Mouse (Mus musculus): ENCODE measurements around the gene Hcn3.

Hcn3 gene

GRCm38 (mm10) chr3:89147101-89147978, 12.7 kb downstream of the Hcn3 start:
- DNase-seq (ENCODE audit: low spot score), result no peak

GRCm38 (mm10) chr3:89145566-89145965, 14.4 kb downstream of the Hcn3 start:
- DNase-seq (ENCODE audit: low spot score), result no peak

- DNase-seq (ENCODE audit: low spot score), result no peak
Observed at GRCm38 (mm10) chr3:89144821-89145220, 15.2 kb downstream of the Hcn3 start.

GRCm38 (mm10) chr3:89136365-89136764, 23.6 kb downstream of the Hcn3 start:
- DNase-seq (ENCODE audit: low spot score), result no peak

- DNase-seq (ENCODE audit: low spot score), result no peak
Observed at GRCm38 (mm10) chr3:89135958-89136357, 24.0 kb downstream of the Hcn3 start, which contains the start of gene Pklr. Pklr (plus strand) TSS chr3:89136142.

- no peak for DNase-seq (ENCODE audit: low spot score)
Observed at GRCm38 (mm10) chr3:89133752-89134151, 26.2 kb downstream of the Hcn3 start.

GRCm38 (mm10) chr3:89133063-89133450, 26.9 kb downstream of the Hcn3 start:
- DNase-seq (ENCODE audit: low spot score), result no peak

- no peak for DNase-seq (ENCODE audit: low spot score)
Observed at GRCm38 (mm10) chr3:89132285-89133062, 27.5 kb downstream of the Hcn3 start.

GRCm38 (mm10) chr3:89131816-89132215, 28.2 kb downstream of the Hcn3 start:
- no peak for DNase-seq (ENCODE audit: low spot score)

GRCm38 (mm10) chr3:89129908-89130307, 30.1 kb downstream of the Hcn3 start:
- no peak for DNase-seq (ENCODE audit: low spot score)

- DNase-seq (ENCODE audit: low spot score), result no peak
Observed at GRCm38 (mm10) chr3:89125981-89126380, 34.0 kb downstream of the Hcn3 start.

- peak; percentile 46 for DNase-seq (ENCODE audit: low spot score)
Observed at GRCm38 (mm10) chr3:89124241-89124640, 35.8 kb downstream of the Hcn3 start.

- DNase-seq (ENCODE audit: low spot score), result peak; percentile 25
Observed at GRCm38 (mm10) chr3:89123313-89123712, 36.7 kb downstream of the Hcn3 start.

GRCm38 (mm10) chr3:89115522-89115921, 44.5 kb downstream of the Hcn3 start:
- DNase-seq (ENCODE audit: low spot score), result peak; percentile 48

- DNase-seq (ENCODE audit: low spot score), result no peak
Observed at GRCm38 (mm10) chr3:89113058-89113457, 46.9 kb downstream of the Hcn3 start.

GRCm38 (mm10) chr3:89108146-89108545, 51.9 kb downstream of the Hcn3 start:
- no peak for DNase-seq (ENCODE audit: low spot score)

- DNase-seq (ENCODE audit: low spot score), result no peak
Observed at GRCm38 (mm10) chr3:89107545-89107944, 52.5 kb downstream of the Hcn3 start.

GRCm38 (mm10) chr3:89106881-89107280, 53.1 kb downstream of the Hcn3 start:
- no peak for DNase-seq (ENCODE audit: low spot score)

- DNase-seq (ENCODE audit: low spot score), result no peak
Observed at GRCm38 (mm10) chr3:89103291-89103595, 56.8 kb downstream of the Hcn3 start.

GRCm38 (mm10) chr3:89102495-89103290, 57.3 kb downstream of the Hcn3 start:
- DNase-seq (ENCODE audit: low spot score), result no peak

- DNase-seq (ENCODE audit: low spot score), result peak; percentile 99
Observed at GRCm38 (mm10) chr3:89101812-89102494, 58.0 kb downstream of the Hcn3 start, which contains the start of gene Fdps. Fdps (minus strand) TSS chr3:89101959.

- DNase-seq (ENCODE audit: low spot score), result peak; percentile 39
Observed at GRCm38 (mm10) chr3:89101459-89101811, 58.6 kb downstream of the Hcn3 start.

Measured in adipocyte (in vitro differentiated cells).